In the genomic region with DNA sequence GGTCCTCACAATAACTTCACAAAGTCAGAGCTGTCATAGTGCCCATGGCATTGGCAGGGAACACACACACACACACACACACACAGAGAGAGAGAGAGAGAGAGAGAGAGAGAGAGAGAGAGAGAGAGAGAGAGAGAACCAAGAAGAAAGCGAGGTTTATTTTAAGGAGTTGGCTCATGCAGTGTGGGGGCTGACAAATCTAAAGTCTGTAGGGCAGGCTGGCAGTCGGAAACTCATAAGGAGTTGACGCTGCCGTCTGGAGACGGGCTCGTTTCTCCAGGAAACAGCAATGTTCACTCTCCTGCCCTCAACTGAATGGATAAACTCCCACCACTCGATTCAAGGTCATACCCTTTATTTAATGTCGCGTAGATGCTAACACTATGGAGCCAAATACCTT, we compare ENCODE assay signal across 15 mouse cellular contexts.
A peak's percentile ranks its signal among the peaks of the same experiment; 100 is the strongest.
DNase-seq lines count a peak whose midpoint lies in the region; ATAC-seq lines count a peak whose summit lies in the region.
"Had no signal": no experiment of that assay in that cellular context is flagged by ENCODE, and none has a peak within 500 bp of the region (broad histone marks: within the 10 kb centered on the region; RNA-seq: fewer than 3 reads in every experiment).

No protein-coding gene starts in this region.

- peak; percentile 62 for ATAC-seq in frontal cortex, adult (ENCODE audit: low TSS enrichment)
- ATAC-seq in erythroblast, adult 5-6 weeks (replicated peaks; ENCODE audit: low FRiP score, poor library complexity, severe bottlenecking), result no peak
- ATAC-seq: forebrain, embryonic 13.5 days had no signal

- no peak for DNase-seq in frontal cortex, postnatal 25 days (ENCODE audit: low spot score in 2 of 2)
- DNase-seq in right cerebral cortex, adult 18-20 months, result peak; percentile 52
- no peak for DNase-seq in right cerebral cortex, postnatal 4 days
- peak; percentile 26 for DNase-seq in right cerebral cortex, postnatal 14 days
- DNase-seq in yolk sac, embryonic 10.5 days (ENCODE audit: low spot score), result no peak
- DNase-seq: adrenal gland, postnatal 10 days; cerebellum, adult 11-12 months; cerebellum, adult 9-10 months; cerebellum, postnatal 36 days; gastrocnemius, adult 2 months; gastrocnemius, postnatal 25 days; heart, postnatal 36 days had no signal

Comparison
In these comparisons a context has a peak if more than half of its experiments do, and no peak if none do; other contexts are left out.
1. DNase-seq: peak in right cerebral cortex, adult 18-20 months (single experiment) and right cerebral cortex, postnatal 14 days (single experiment); none in frontal cortex, postnatal 25 days (0 of 2), right cerebral cortex, postnatal 4 days (single experiment) and yolk sac, embryonic 10.5 days (single experiment).